Mouse (Mus musculus): ENCODE results near the gene Pdzd3.

The Pdzd3 gene

GRCm38 (mm10) chr9:44249181-44250146 is 1.8 kb downstream of the Pdzd3 start:
- DNase-seq, result peak; percentile 68

- DNase-seq, result no peak
Observed at GRCm38 (mm10) chr9:44247907-44248306, 3.4 kb downstream of the Pdzd3 start.

GRCm38 (mm10) chr9:44243621-44244020 is 7.7 kb downstream of the Pdzd3 start:
- DNase-seq, result no peak

GRCm38 (mm10) chr9:44241418-44241817 is 9.9 kb downstream of the Pdzd3 start:
- DNase-seq, result no peak

- DNase-seq, result no peak
Observed at GRCm38 (mm10) chr9:44240911-44241310, 10.4 kb downstream of the Pdzd3 start.

- no peak for DNase-seq
Observed at GRCm38 (mm10) chr9:44240399-44240798, 10.9 kb downstream of the Pdzd3 start, which contains the start of gene Ccdc153. Gene Ccdc153 (plus strand): TSS chr9:44240676.

- DNase-seq, result peak; percentile 85
Observed at GRCm38 (mm10) chr9:44239447-44239846, 11.8 kb downstream of the Pdzd3 start.

GRCm38 (mm10) chr9:44238501-44239190 is 12.6 kb downstream of the Pdzd3 start:
- DNase-seq, result no peak

- no peak for DNase-seq
Observed at GRCm38 (mm10) chr9:44237128-44237527, 14.1 kb downstream of the Pdzd3 start.

GRCm38 (mm10) chr9:44236601-44237000 is 14.7 kb downstream of the Pdzd3 start:
- DNase-seq, result no peak

GRCm38 (mm10) chr9:44234479-44235427 is 16.5 kb downstream of the Pdzd3 start:
- peak; percentile 64 for DNase-seq

- peak; percentile 99 for DNase-seq
Observed at GRCm38 (mm10) chr9:44233802-44234478, 17.3 kb downstream of the Pdzd3 start, which contains the start of gene Cbl. Gene Cbl (minus strand): TSS chr9:44234049.

GRCm38 (mm10) chr9:44233021-44233801 is 18.1 kb downstream of the Pdzd3 start:
- no peak for DNase-seq

GRCm38 (mm10) chr9:44231609-44232008 is 19.7 kb downstream of the Pdzd3 start:
- DNase-seq, result no peak

GRCm38 (mm10) chr9:44225993-44226392 is 25.3 kb downstream of the Pdzd3 start:
- DNase-seq, result no peak

GRCm38 (mm10) chr9:44213538-44213937 is 37.7 kb downstream of the Pdzd3 start:
- DNase-seq, result no peak

- DNase-seq, result no peak
Observed at GRCm38 (mm10) chr9:44212406-44212805, 38.9 kb downstream of the Pdzd3 start.

GRCm38 (mm10) chr9:44209416-44209815 is 41.9 kb downstream of the Pdzd3 start:
- DNase-seq, result no peak

GRCm38 (mm10) chr9:44207840-44208239 is 43.4 kb downstream of the Pdzd3 start:
- no peak for DNase-seq

- DNase-seq, result no peak
Observed at GRCm38 (mm10) chr9:44200458-44200857, 50.8 kb downstream of the Pdzd3 start.

GRCm38 (mm10) chr9:44199580-44199979 is 51.7 kb downstream of the Pdzd3 start:
- peak; percentile 7 for DNase-seq
